Mouse (Mus musculus) neural tube, embryonic 11.5 days (tissue): ENCODE results near the gene Gdpd1. TPM values are rescaled to one million over a fixed set of nuclear protein-coding genes. Genes with fewer than 3 reads are reported as not detected.
"Not testable (repeated sequence)": the region's sequence is repeated elsewhere in the genome, so short reads cannot be mapped to it uniquely, and the experiment has no call there.

ENCODE experiments used
- ATAC-seq: fragments of 200-750 bp; cut with Nextera tagmentation; 2 replicates; pipeline ENCODE4 v1.8.0; 2017; ENCODE audit warnings: moderate number of reproducible peaks, mild to moderate bottlenecking, moderate TSS enrichment, moderate library complexity; ENCODE audit not compliant: insufficient read depth, low FRiP score, low TSS enrichment
- DNase-seq: peaks from one replicate; pipeline ENCODE4 v3.0.0-alpha.2; 2015; ENCODE audit warnings: low spot score
- H3K27ac ChIP-seq: fragments of 300-500 bp; sonication (generic); 2 replicates; pipeline ENCODE4 v1.5.1; 2014; ENCODE audit warnings: low read depth, mild to moderate bottlenecking, low read length
- H3K27me3 ChIP-seq: fragments of 300-500 bp; sonication (generic); 2 replicates; pipeline ENCODE4 v1.6.1; 2014; ENCODE audit warnings: mild to moderate bottlenecking, low read length, mixed read lengths; ENCODE audit not compliant: control insufficient read depth, insufficient read depth
- H3K36me3 ChIP-seq: fragments of 300-500 bp; sonication (generic); 2 replicates; pipeline ENCODE4 v1.6.1; 2014; ENCODE audit warnings: mild to moderate bottlenecking, low read length, moderate library complexity, mixed read lengths; ENCODE audit not compliant: control insufficient read depth, insufficient read depth
- H3K4me1 ChIP-seq: fragments of 300-500 bp; sonication (generic); 2 replicates; pipeline ENCODE4 v1.6.1; 2014; ENCODE audit warnings: low read length, mixed read lengths; ENCODE audit not compliant: control insufficient read depth, insufficient read depth
- H3K4me2 ChIP-seq: fragments of 300-500 bp; sonication (generic); 2 replicates; pipeline ENCODE4 v1.6.1; 2014; ENCODE audit warnings: low read depth, mild to moderate bottlenecking, moderate library complexity
- H3K4me3 ChIP-seq: fragments of 300-500 bp; sonication (generic); 2 replicates; pipeline ENCODE4 v1.5.1; 2014; ENCODE audit warnings: low read depth, low read length
- H3K9ac ChIP-seq: fragments of 300-500 bp; sonication (generic); 2 replicates; pipeline ENCODE4 v1.6.1; 2014; ENCODE audit warnings: mild to moderate bottlenecking, low read length
- H3K9me3 ChIP-seq: fragments of 300-500 bp; sonication (generic); 2 replicates; pipeline ENCODE4 v1.6.1; 2016; ENCODE audit warnings: low read length; ENCODE audit not compliant: control insufficient read depth
- WGBS: fragments of 180-500 bp; shearing (Covaris S2); extraction: QIAGEN DNeasy Blood & Tissue Kit; methylation state at CpG from one replicate; pipeline ENCODE4 v1.1.7; 2014; 5-methylcytosine and 5-hydroxymethylcytosine counted together
- polyA plus RNA-seq: library from polyadenylated mRNA; unstranded; fragments of >200 nt; fragmentation: Nextera tagmentation; extraction: Ambion mirVana; gene quantifications from 2 replicates; pipeline ENCODE4 v1.2.1, GENCODE M21; 2014

Gdpd1 gene
- polyA plus RNA-seq, 1 experiment from 2014 or later, result 102 TPM

DNA sequence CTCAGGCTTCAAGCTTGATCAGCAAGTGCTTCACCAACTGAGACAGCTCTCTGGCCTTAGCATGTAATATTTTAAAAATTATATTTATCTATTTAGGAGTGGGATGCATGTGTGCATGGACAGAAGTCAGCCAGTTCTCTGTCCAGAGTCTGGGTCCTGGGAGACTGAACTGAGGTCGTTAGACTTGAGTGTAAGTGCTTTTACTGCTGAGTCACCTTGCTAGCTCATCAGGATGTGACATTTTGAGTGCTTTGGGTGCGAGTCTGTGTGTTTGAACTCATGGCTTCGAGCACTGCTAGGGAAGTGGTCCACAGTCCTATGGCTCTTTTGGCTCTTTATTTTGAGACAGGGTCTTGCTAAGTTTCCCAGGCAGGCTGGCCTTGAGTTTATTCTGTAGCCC is 30.8 kb downstream of the Gdpd1 start:
- ATAC-seq, result no peak

DNA sequence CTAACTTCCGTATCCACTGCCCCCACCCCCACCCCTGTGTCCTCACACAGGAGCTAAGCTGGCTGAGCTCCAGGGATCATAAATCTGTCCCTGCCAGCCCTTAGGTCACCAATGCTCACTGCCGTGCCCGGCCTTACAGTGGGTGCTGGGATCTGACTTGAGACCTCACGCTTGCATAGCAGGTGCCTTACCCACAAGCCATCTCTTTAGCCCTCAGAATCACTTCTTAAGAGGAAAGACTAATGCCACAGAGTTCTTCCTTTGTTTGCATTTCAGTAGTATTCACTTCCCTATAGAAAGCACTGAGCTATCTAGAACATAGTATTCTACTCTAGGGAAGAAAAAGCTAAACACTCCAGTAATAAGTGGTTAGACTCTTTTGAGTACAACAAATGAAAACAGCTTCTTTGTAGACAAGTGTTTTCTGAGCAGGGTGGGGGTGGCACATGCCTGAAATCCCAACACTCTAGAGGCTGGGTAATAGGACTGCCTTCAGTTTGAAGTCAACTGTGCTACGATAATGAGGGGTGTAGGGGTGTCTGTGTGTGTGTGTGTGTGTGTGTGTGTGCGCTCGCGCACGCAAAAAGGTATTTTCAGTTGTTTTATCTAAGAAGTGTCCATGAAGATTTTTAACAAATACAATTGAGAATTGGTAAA is 34.4 kb downstream of the Gdpd1 start:
- WGBS, result 76% methylated on average over 9 of the region's 9 CpGs
- DNase-seq (no peak), ATAC-seq (no peak)
- H3K9me3 ChIP-seq, result no peaks in the 10 kb centered on the region
- no peaks in the 10 kb centered on the region for H3K27me3 ChIP-seq
- H3K36me3 ChIP-seq, result peaks cover 7% of the 10 kb centered on the region
- H3K4me2 ChIP-seq, result no peak overlapping the region
- H3K4me1 ChIP-seq, result no peaks in the 10 kb centered on the region
- H3K27ac ChIP-seq, result no peak overlapping the region
- no peak overlapping the region for H3K4me3 ChIP-seq
- no peak overlapping the region for H3K9ac ChIP-seq

More for the DNA sequence above, 30.8 kb downstream of the Gdpd1 start:
- no peaks in the 10 kb centered on the region for H3K27me3 ChIP-seq
- DNase-seq, result no peak
- no peaks in the 10 kb centered on the region for H3K9me3 ChIP-seq
- peaks cover 7% of the 10 kb centered on the region for H3K36me3 ChIP-seq
- WGBS, result 85% methylated on average over 3 of the region's 3 CpGs
- H3K4me3 ChIP-seq, result no peak overlapping the region
- H3K27ac ChIP-seq, result no peak overlapping the region
- H3K9ac ChIP-seq, result no peak overlapping the region
- no peak overlapping the region for H3K4me2 ChIP-seq
- no peaks in the 10 kb centered on the region for H3K4me1 ChIP-seq

DNA sequence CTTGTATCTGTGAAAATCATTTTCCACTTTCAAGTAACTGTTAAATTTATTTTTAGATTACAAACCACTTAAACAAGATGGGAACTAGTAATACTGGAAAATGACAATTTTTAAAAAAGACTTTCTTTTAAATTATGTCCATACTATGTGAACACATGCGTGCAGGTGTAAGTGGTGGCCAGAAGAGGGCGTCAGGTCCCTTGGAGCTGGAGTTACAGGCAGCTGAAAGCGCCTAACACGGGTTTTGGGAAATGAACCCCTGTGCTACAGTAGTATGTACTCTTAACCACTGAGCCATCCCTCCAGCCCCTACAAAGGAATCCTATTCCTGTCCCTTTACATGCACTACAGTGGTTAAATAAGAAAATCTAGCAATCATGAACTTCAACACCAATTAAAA is 37.7 kb downstream of the Gdpd1 start:
- ATAC-seq (no peak), DNase-seq (no peak)
- 62% methylated on average over 4 of the region's 4 CpGs for WGBS
- H3K4me3 ChIP-seq, result no peak overlapping the region
- H3K36me3 ChIP-seq, result peaks cover 2% of the 10 kb centered on the region
- H3K27me3 ChIP-seq, result no peaks in the 10 kb centered on the region
- H3K9ac ChIP-seq, result no peak overlapping the region
- no peaks in the 10 kb centered on the region for H3K4me1 ChIP-seq
- H3K27ac ChIP-seq, result no peak overlapping the region
- H3K4me2 ChIP-seq, result no peak overlapping the region
- no peaks in the 10 kb centered on the region for H3K9me3 ChIP-seq

DNA sequence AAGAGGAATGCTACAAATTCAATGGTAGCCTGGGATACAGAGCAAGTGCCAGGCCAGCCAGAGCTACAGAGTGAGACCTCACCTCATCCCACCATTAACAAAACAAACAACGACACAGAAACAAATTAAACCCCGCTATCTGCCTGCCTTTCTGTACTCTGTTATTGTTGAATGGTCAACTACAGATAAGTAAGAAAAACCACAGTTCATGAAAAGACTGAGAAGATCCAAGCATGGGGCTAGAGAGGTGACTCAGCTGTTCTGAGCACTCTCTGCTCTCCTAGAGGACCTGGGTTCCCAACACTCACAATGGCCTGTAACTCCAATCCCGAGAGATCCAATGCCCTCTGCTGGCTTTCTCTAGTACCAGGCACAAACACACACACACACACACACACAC is 45.6 kb downstream of the Gdpd1 start:
- no peaks in the 10 kb centered on the region for H3K27me3 ChIP-seq
- DNase-seq (no peak), ATAC-seq (no peak)
- no peaks in the 10 kb centered on the region for H3K9me3 ChIP-seq
- no peak overlapping the region for H3K27ac ChIP-seq
- no peaks in the 10 kb centered on the region for H3K36me3 ChIP-seq
- H3K9ac ChIP-seq, result no peak overlapping the region
- no peaks in the 10 kb centered on the region for H3K4me1 ChIP-seq
- H3K4me2 ChIP-seq, result no peak overlapping the region
- H3K4me3 ChIP-seq, result no peak overlapping the region
- 91% methylated on average over 3 of the region's 3 CpGs for WGBS

GRCm38 (mm10) chr11:87026096-87026875 is 47.6 kb downstream of the Gdpd1 start:
- no peak for DNase-seq
- no peak for ATAC-seq
- no peak overlapping the region for H3K27ac ChIP-seq
- H3K4me3 ChIP-seq, result no peak overlapping the region
- no peaks in the 10 kb centered on the region for H3K27me3 ChIP-seq
- no peak overlapping the region for H3K9ac ChIP-seq
- no peaks in the 10 kb centered on the region for H3K36me3 ChIP-seq
- no peak overlapping the region for H3K4me2 ChIP-seq
- WGBS, result 79% methylated on average over 9 of the region's 9 CpGs
- H3K9me3 ChIP-seq, result no peaks in the 10 kb centered on the region
- H3K4me1 ChIP-seq, result no peaks in the 10 kb centered on the region

- Histone ChIP-seq H3K27me3 (no peaks in the 10 kb centered on the region), H3K4me2 (no peak overlapping the region), H3K27ac (no peak overlapping the region), H3K4me1 (no peaks in the 10 kb centered on the region), H3K4me3 (no peak overlapping the region), H3K36me3 (no peaks in the 10 kb centered on the region), H3K9me3 (no peaks in the 10 kb centered on the region), H3K9ac (no peak overlapping the region)
- 79% methylated on average over 3 of the region's 3 CpGs for WGBS
- no peak for DNase-seq
- ATAC-seq, result no peak
Measured at GRCm38 (mm10) chr11:87025351-87025750, 48.5 kb downstream of the Gdpd1 start.

DNA sequence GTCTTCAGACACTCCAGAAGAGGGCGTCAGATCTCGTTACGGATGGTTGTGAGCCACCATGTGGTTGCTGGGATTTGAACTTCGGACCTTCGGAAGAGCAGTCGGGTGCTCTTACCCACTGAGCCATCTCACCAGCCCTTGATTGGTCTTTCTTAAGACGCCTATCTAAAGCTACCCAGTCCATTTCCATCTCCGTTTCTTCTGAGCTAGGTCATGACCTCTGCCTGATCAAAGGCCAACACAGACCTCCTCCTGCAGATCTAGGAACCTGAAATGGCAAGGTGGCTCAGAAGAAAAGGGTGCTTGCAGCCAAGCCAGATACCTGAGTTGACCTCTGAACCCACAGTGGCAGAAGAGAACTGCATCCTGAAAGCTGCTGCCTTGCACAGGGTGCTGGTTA is 50.6 kb downstream of the Gdpd1 start:
- ATAC-seq, H3K27ac ChIP-seq, H3K36me3 ChIP-seq, H3K4me1 ChIP-seq, H3K9me3 ChIP-seq, H3K4me2 ChIP-seq, DNase-seq, H3K9ac ChIP-seq, H3K4me3 ChIP-seq, H3K27me3 ChIP-seq: not testable (repeated sequence)
- 63% methylated on average over 8 of the region's 8 CpGs for WGBS

GRCm38 (mm10) chr11:87022765-87023164 is 51.1 kb downstream of the Gdpd1 start:
- H3K27me3 ChIP-seq, result no peaks in the 10 kb centered on the region
- ATAC-seq (no peak), DNase-seq (no peak)
- no peak overlapping the region for H3K27ac ChIP-seq
- WGBS, result 71% methylated on average over 4 of the region's 4 CpGs
- no peak overlapping the region for H3K9ac ChIP-seq
- no peak overlapping the region for H3K4me3 ChIP-seq
- H3K36me3 ChIP-seq, result no peaks in the 10 kb centered on the region
- no peak overlapping the region for H3K4me2 ChIP-seq
- H3K4me1 ChIP-seq, result no peaks in the 10 kb centered on the region
- no peaks in the 10 kb centered on the region for H3K9me3 ChIP-seq

- ATAC-seq (no peak), DNase-seq (no peak)
- no peak overlapping the region for H3K9ac ChIP-seq
- no peaks in the 10 kb centered on the region for H3K36me3 ChIP-seq
- no peaks in the 10 kb centered on the region for H3K27me3 ChIP-seq
- H3K27ac ChIP-seq, result no peak overlapping the region
- no peaks in the 10 kb centered on the region for H3K9me3 ChIP-seq
- no peak overlapping the region for H3K4me2 ChIP-seq
- no peaks in the 10 kb centered on the region for H3K4me1 ChIP-seq
- no peak overlapping the region for H3K4me3 ChIP-seq
Measured at GRCm38 (mm10) chr11:87021551-87021950, 52.3 kb downstream of the Gdpd1 start.
